Mouse (Mus musculus): ENCODE measurements at regions not wholly inside any gene's neighbourhood (a gene's known extent, or its start where the extent isn't known, plus 50 kb on each side); places are given as distances from the start of the nearest gene placed in this dataset.
"Not testable (repeated sequence)": the region's sequence is repeated elsewhere in the genome, so short reads cannot be mapped to it uniquely, and the experiment has no call there.

- no peak for DNase-seq (ENCODE audit: low spot score)
These were observed 481.2 kb upstream of the Brinp1 start for GRCm38 (mm10) chr4:69435390-69435789.

- DNase-seq (ENCODE audit: low spot score): not testable (repeated sequence)
These were observed 456.2 kb upstream of the Brinp1 start for GRCm38 (mm10) chr4:69410411-69410810.

- DNase-seq (ENCODE audit: low spot score): no peak
These were observed 441.3 kb upstream of the Brinp1 start for GRCm38 (mm10) chr4:69395451-69395850.

- no peak for DNase-seq (ENCODE audit: low spot score)
These were observed 429.1 kb upstream of the Brinp1 start for GRCm38 (mm10) chr4:69383318-69383717.

- no peak for DNase-seq (ENCODE audit: low spot score)
These were observed 392.8 kb upstream of the Brinp1 start for GRCm38 (mm10) chr4:69346979-69347465.

- no peak for DNase-seq (ENCODE audit: low spot score)
These were observed 373.4 kb upstream of the Brinp1 start for GRCm38 (mm10) chr4:69327606-69328005.

Data from urinary bladder, postnatal 14 days (tissue).